Mouse (Mus musculus) forebrain, postnatal 0 days (tissue): ENCODE data around the gene Mymk. TPM values are rescaled to one million over a fixed set of nuclear protein-coding genes. Genes with fewer than 3 reads are reported as not detected.

Experiments
- ATAC-seq: fragments of 200-750 bp; cut with Nextera tagmentation; 2 replicates; pipeline ENCODE4 v1.8.0; 2017; ENCODE audit warnings: mild to moderate bottlenecking, moderate library complexity
- DNase-seq: peaks from one replicate; pipeline ENCODE4 v3.0.0-alpha.2; 2015
- H3K27ac ChIP-seq: fragments of 300-500 bp; sonication (generic); 2 replicates; pipeline ENCODE4 v1.5.1; 2014; ENCODE audit warnings: low read depth, mild to moderate bottlenecking, antibody characterized with exemption, low read length, moderate library complexity, mixed read lengths
- H3K27me3 ChIP-seq: fragments of 300-500 bp; sonication (generic); 2 replicates; pipeline ENCODE4 v1.6.1; 2014; ENCODE audit warnings: mild to moderate bottlenecking, low read length, mixed read lengths; ENCODE audit not compliant: insufficient read depth
- H3K36me3 ChIP-seq: fragments of 300-500 bp; sonication (generic); 2 replicates; pipeline ENCODE4 v1.6.1; 2014; ENCODE audit warnings: mild to moderate bottlenecking, moderate library complexity; ENCODE audit not compliant: insufficient read depth
- H3K4me1 ChIP-seq: fragments of 300-500 bp; sonication (generic); 2 replicates; pipeline ENCODE4 v1.6.1; 2014; ENCODE audit warnings: antibody characterized with exemption; ENCODE audit not compliant: insufficient read depth
- H3K4me2 ChIP-seq: fragments of 300-500 bp; sonication (generic); 2 replicates; pipeline ENCODE4 v1.6.1; 2014; ENCODE audit warnings: low read depth, mild to moderate bottlenecking, moderate library complexity
- H3K4me3 ChIP-seq: fragments of 300-500 bp; sonication (generic); 2 replicates; pipeline ENCODE4 v1.5.1; 2014; ENCODE audit warnings: low read depth, low read length, mixed read lengths
- H3K9ac ChIP-seq: fragments of 300-500 bp; sonication (generic); 2 replicates; pipeline ENCODE4 v1.6.1; 2014; ENCODE audit warnings: mild to moderate bottlenecking
- H3K9me3 ChIP-seq: fragments of 300-500 bp; sonication (generic); 2 replicates; pipeline ENCODE4 v1.6.1; 2016; ENCODE audit warnings: low read length
- CTCF ChIP-seq: sonication (generic); IDR thresholded peaks from 2 replicates; pipeline ENCODE4 v1.5.1; 2016; ENCODE audit warnings: antibody characterized with exemption, control low read depth, low read depth
- WGBS: fragments of 180-500 bp; shearing (Covaris S2); extraction: QIAGEN DNeasy Blood & Tissue Kit; methylation state at CpG from one replicate; pipeline ENCODE4 v1.1.7; 2014; 5-methylcytosine and 5-hydroxymethylcytosine counted together
- polyA plus RNA-seq: library from polyadenylated mRNA; unstranded; fragments of >200 nt; fragmentation: Nextera tagmentation; extraction: Ambion mirVana; gene quantifications from 2 replicates; pipeline ENCODE4 v1.2.1, GENCODE M21; 2015
- total RNA-seq: library from RNA; depleted of rRNA; stranded (reverse); fragments of >200 nt; gene quantifications from 2 replicates; pipeline ENCODE4 v1.2.3, GENCODE M21; 2014

The Mymk gene
- total and polyA plus RNA-seq, 2 experiments from 2014 or later, result 0.12 TPM; not detected in 1

GRCm38 (mm10) chr2:27058751-27059150 lies 13.2 kb downstream of the Mymk start:
- TF ChIP-seq CTCF, result no peak
- WGBS, result 41% methylated on average over 12 of the region's 12 CpGs
- H3K4me1 ChIP-seq, result no peaks in the 10 kb centered on the region
- H3K27ac ChIP-seq, result no peak overlapping the region
- H3K9ac ChIP-seq, result no peak overlapping the region
- H3K9me3 ChIP-seq, result no peaks in the 10 kb centered on the region
- H3K4me2 ChIP-seq, result no peak overlapping the region
- no peaks in the 10 kb centered on the region for H3K36me3 ChIP-seq
- DNase-seq, result no peak
- no peak overlapping the region for H3K4me3 ChIP-seq
- H3K27me3 ChIP-seq, result no peaks in the 10 kb centered on the region
- no peak for ATAC-seq

- WGBS, result 61% methylated on average over 4 of the region's 4 CpGs
- no peak for TF ChIP-seq CTCF
Measured at GRCm38 (mm10) chr2:27058251-27058650, 13.7 kb downstream of the Mymk start.

DNA sequence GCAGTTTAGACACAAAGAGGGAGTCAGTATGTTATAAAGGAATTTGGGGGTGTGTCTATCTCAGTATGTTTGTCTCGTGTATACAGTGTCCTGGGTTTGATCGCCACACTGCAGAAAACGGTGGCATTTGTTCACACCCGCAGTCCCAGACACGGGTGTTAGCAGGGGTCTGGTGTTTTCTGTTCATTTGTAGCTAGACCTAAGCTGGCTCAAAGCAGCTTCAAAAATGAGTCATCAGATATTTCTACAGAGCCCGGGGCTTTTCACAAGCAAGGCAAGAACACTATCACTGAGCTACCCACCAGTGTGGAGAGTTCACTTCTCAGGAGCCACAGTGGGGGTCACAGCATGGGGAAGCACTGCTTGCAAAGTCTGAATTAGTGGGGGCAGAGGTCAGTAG lies 22.6 kb downstream of the Mymk start:
- Histone ChIP-seq H3K4me1 (no peaks in the 10 kb centered on the region), H3K9me3 (no peaks in the 10 kb centered on the region), H3K36me3 (no peaks in the 10 kb centered on the region), H3K27ac (no peak overlapping the region), H3K4me2 (no peak overlapping the region), H3K9ac (no peak overlapping the region), H3K4me3 (no peak overlapping the region), H3K27me3 (no peaks in the 10 kb centered on the region)
- 30% methylated on average over 6 of the region's 6 CpGs for WGBS
- no peak for TF ChIP-seq CTCF
- no peak for ATAC-seq
- no peak for DNase-seq

More at GRCm38 (mm10) chr2:27058251-27058650, 13.7 kb downstream of the Mymk start:
- Histone ChIP-seq H3K36me3 (no peaks in the 10 kb centered on the region), H3K27me3 (no peaks in the 10 kb centered on the region), H3K4me1 (no peaks in the 10 kb centered on the region), H3K4me3 (no peak overlapping the region), H3K9ac (no peak overlapping the region), H3K27ac (no peak overlapping the region), H3K4me2 (no peak overlapping the region), H3K9me3 (no peaks in the 10 kb centered on the region)
- ATAC-seq (no peak), DNase-seq (no peak)

DNA sequence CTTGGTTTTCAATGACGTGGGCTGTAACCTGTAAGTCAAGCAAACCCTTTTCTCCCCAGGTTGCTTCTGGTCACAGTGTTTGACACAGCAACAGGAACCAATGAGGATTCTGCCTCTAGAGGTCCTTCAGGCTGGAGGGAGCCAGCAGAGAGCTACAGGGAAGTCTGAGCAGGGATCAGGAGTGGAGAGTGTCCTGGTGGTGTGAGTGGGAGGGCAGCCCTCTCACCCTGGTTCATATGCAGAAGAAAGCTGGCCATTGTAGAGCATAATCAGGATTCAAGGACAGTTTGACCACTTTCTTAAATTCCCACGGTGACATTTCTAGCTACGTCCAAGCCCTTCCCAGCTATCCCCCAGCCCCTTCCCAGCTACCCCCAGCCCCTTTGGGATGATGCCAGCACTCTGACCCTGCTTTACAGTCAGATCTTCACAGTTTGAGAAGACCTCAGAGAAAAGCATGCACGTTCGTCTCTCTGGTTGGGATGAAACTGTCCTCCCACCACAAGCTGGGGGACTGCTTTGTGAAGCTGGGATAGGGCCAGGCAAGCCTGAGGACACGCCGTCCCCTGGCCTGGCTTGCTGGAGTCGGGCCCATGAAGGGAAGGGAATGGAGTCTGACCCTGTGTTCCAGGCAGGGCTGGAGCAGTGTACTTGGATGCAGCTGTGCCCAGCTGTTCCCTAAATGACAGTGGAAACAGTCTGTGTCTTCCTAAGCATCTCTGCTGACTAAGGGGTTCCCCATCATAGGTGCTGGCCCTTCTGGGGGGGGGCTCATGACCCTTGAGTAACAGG lies 25.8 kb downstream of the Mymk start:
- 60% methylated on average over 8 of the region's 8 CpGs for WGBS
- H3K36me3 ChIP-seq, result no peaks in the 10 kb centered on the region
- no peak overlapping the region for H3K9ac ChIP-seq
- no peak overlapping the region for H3K27ac ChIP-seq
- DNase-seq, result no peak
- no peak for ATAC-seq
- H3K4me1 ChIP-seq, result no peaks in the 10 kb centered on the region
- no peaks in the 10 kb centered on the region for H3K27me3 ChIP-seq
- no peak for TF ChIP-seq CTCF
- no peak overlapping the region for H3K4me3 ChIP-seq
- no peak overlapping the region for H3K4me2 ChIP-seq
- no peaks in the 10 kb centered on the region for H3K9me3 ChIP-seq

DNA sequence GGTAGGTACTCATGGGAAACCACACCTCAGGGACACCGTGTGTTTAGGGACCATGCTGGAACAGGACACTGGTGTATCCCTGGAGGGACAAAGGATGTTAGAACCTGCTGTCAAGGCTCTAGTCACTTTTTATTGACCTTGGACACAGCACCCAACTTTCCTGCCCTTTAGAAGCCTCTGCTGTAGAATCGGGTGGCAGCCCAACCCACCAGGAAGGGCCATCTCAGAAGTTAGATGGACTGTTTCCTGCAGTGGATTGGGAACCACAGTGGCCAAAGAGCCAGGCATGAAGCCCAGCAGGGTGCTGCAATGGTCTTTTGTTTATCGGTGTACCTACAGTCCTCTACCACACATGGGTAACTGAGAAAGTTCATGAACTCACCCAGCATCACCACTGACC lies 27.3 kb downstream of the Mymk start:
- Histone ChIP-seq H3K27me3 (no peaks in the 10 kb centered on the region), H3K4me3 (no peak overlapping the region), H3K4me1 (no peaks in the 10 kb centered on the region), H3K9ac (no peak overlapping the region), H3K9me3 (no peaks in the 10 kb centered on the region), H3K27ac (no peak overlapping the region), H3K4me2 (no peak overlapping the region), H3K36me3 (no peaks in the 10 kb centered on the region)
- DNase-seq (no peak), ATAC-seq (no peak)
- TF ChIP-seq CTCF, result no peak
- WGBS, result 74% methylated on average over 3 of the region's 3 CpGs

GRCm38 (mm10) chr2:27044166-27044565 lies 27.8 kb downstream of the Mymk start:
- H3K9me3 ChIP-seq, result no peaks in the 10 kb centered on the region
- ATAC-seq (no peak), DNase-seq (no peak)
- H3K27ac ChIP-seq, result no peak overlapping the region
- H3K4me3 ChIP-seq, result no peak overlapping the region
- peaks cover 2% of the 10 kb centered on the region; the same call in 1 of the 2 replicates for H3K4me1 ChIP-seq
- TF ChIP-seq CTCF, result no peak
- H3K36me3 ChIP-seq, result no peaks in the 10 kb centered on the region
- no peak overlapping the region for H3K9ac ChIP-seq
- 77% methylated on average over 4 of the region's 4 CpGs for WGBS
- H3K4me2 ChIP-seq, result no peak overlapping the region
- no peaks in the 10 kb centered on the region for H3K27me3 ChIP-seq

DNA sequence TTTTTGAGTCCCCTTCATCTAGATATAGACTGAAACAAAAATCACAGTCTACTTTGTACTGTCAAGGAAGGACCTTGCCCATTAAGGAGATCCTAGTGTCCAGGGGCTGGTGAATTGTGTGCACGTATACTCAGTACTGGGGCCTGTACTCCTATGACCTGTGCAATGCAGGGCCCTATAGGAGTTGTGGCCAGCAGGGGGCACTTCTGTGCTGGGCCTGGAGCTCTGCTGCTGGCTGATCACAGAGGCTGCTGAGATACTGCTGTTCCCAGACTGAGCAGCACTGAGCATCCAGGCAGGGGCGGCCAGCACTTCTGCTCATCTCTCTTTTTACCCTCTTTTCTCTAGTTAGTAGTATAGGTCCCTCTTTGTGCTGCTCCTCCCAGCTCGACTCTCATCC lies 28.5 kb downstream of the Mymk start:
- Histone ChIP-seq H3K4me2 (no peak overlapping the region), H3K9me3 (no peaks in the 10 kb centered on the region), H3K4me1 (peaks cover 5% of the 10 kb centered on the region; the same call in 1 of the 2 replicates), H3K9ac (no peak overlapping the region), H3K4me3 (no peak overlapping the region), H3K36me3 (no peaks in the 10 kb centered on the region), H3K27ac (no peak overlapping the region), H3K27me3 (no peaks in the 10 kb centered on the region)
- DNase-seq, result peak; percentile 85
- peak; percentile 91 for TF ChIP-seq CTCF
- 22% methylated on average over 3 of the region's 3 CpGs for WGBS
- ATAC-seq, result peak; percentile 95
